Mouse (Mus musculus): ENCODE data around the gene Tle3.

DNA sequence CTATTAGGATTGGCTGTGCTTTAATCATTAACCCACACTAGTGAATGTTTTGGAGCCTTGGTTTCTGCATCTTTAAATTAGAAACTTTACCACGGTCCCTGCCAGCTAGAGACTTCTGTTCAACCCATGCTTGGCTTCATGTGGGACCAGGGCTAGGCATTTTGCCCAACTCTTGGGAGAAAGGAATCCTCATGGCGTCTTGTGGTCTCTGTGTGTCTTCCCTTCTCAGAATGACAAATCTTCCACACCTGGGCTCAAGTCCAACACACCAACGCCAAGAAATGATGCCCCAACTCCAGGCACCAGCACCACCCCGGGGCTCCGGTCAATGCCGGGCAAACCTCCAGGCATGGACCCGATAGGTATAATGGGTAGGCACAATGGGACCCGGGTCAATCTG is 36.9 kb downstream of the Tle3 start:
- TF ChIP-seq CTCF (IDR thresholded peaks at IDR 0.05; ENCODE audit: low read depth, low read length) (no peak), POLR2A (IDR thresholded peaks at IDR 0.05; ENCODE audit: extremely low read depth, insufficient read depth, low read length) (no peak)

Data from liver, adult 2 months (tissue).